Comparison of ENCODE assay signal across 22 mouse cellular contexts in the genomic region with DNA sequence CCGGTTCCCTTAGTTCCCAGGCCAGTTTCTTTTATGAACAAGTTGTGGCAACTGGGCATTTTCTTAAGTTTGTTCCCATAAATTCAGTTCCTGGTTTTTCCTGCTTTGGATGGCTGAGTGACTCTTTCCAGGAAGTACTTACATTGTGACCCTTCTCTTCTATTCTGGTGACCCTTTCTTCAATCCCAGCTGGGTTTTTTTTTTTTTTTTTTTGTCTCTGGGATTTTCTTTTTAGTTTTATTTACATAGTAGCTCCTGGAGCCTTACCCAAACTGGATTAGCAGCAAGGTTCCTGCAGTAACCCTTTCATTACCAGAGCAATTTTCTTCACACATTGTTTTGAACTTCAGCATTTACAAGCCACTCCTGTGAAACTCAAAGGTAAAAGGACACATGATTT. TPM values are rescaled to one million over a fixed set of nuclear protein-coding genes. Genes with fewer than 3 reads are reported as not detected.
DNase-seq lines count a peak whose midpoint lies in the region; ATAC-seq and TF ChIP-seq lines count a peak whose summit lies in the region.
"Had no signal": no experiment of that assay in that cellular context is flagged by ENCODE, and none has a peak within 500 bp of the region (broad histone marks: within the 10 kb centered on the region; RNA-seq: fewer than 3 reads in every experiment).

No protein-coding gene starts in this region.

- H3K27me3 ChIP-seq in liver, embryonic 13.5 days, result no peaks in the 10 kb centered on the region
- no peaks in the 10 kb centered on the region for H3K27me3 ChIP-seq in liver, embryonic 11.5 days (replicated peaks; ENCODE audit: control insufficient read depth, insufficient read depth, low read length)
- H3K27me3 ChIP-seq in lung, postnatal 0 days (replicated peaks; ENCODE audit: insufficient read depth, low read length), result no peaks in the 10 kb centered on the region
- H3K27me3 ChIP-seq in stomach, embryonic 15.5 days (replicated peaks), result no peaks in the 10 kb centered on the region
- H3K27me3 ChIP-seq: forebrain, embryonic 13.5 days; heart, embryonic 12.5 days; Patski had no signal

- peaks cover 75% of the 10 kb centered on the region for H3K4me1 ChIP-seq in liver, embryonic 13.5 days (replicated peaks)
- H3K4me1 ChIP-seq in liver, embryonic 11.5 days (replicated peaks; ENCODE audit: control insufficient read depth, insufficient read depth, low read length), result peaks cover 28% of the 10 kb centered on the region
- H3K4me1 ChIP-seq in lung, postnatal 0 days (ENCODE audit: insufficient read depth, low read depth, low read length), result peaks cover 7% of the 10 kb centered on the region; the same call in 1 of the 2 replicates
- 0 out of 2 replicates have a peak, but pooled peaks cover 3% of the 10 kb centered on the region for H3K4me1 ChIP-seq in stomach, embryonic 15.5 days

- ATAC-seq in liver, embryonic 13.5 days (ENCODE audit: low read depth), result no peak
- no peak for ATAC-seq in liver, embryonic 11.5 days (replicated peaks; ENCODE audit: low FRiP score)
- no peak for ATAC-seq in lung, postnatal 0 days
- no peak for ATAC-seq in stomach, embryonic 15.5 days (ENCODE audit: insufficient read depth, low FRiP score, low read depth)
- ATAC-seq: activated CD4-positive, CD25-positive, alpha-beta regulatory T cell, adult 4 months; CD4-positive, CD25-positive, alpha-beta regulatory T cell, adult 4 months; forebrain, embryonic 13.5 days; forebrain, postnatal 0 days; Patski had no signal

- TF ChIP-seq EP300 in lung, postnatal 0 days (IDR thresholded peaks at IDR 0.05), result no peak

- WGBS in liver, embryonic 13.5 days (ENCODE audit: insufficient replicate concordance), result 52% methylated on average over 1 of the region's 1 CpGs
- 44% methylated on average over 1 of the region's 1 CpGs for WGBS in liver, embryonic 11.5 days
- 28% methylated on average over 1 of the region's 1 CpGs for WGBS in lung, postnatal 0 days
- WGBS in stomach, embryonic 15.5 days, result 15% methylated on average over 1 of the region's 1 CpGs

- no peak overlapping the region for H3K4me2 ChIP-seq in liver, embryonic 13.5 days
- no peak overlapping the region for H3K4me2 ChIP-seq in liver, embryonic 11.5 days
- H3K4me2 ChIP-seq in lung, postnatal 0 days (replicated peaks; ENCODE audit: low read depth, low read length), result no peak overlapping the region
- no peak overlapping the region for H3K4me2 ChIP-seq in stomach, embryonic 15.5 days
- H3K4me2 ChIP-seq: forebrain, embryonic 13.5 days; heart, embryonic 12.5 days had no signal

- peak; percentile 13 for DNase-seq in cerebellum, adult 9-10 months
- no peak for DNase-seq in cerebellum, postnatal 14 days
- no peak for DNase-seq in liver, embryonic 13.5 days
- DNase-seq in liver, embryonic 11.5 days (ENCODE audit: low spot score), result no peak
- DNase-seq in lung, postnatal 0 days (ENCODE audit: low spot score), result peak; percentile 59
- DNase-seq in lung, postnatal 10 days, result no peak
- DNase-seq in testis, postnatal 10 days (ENCODE audit: low spot score), result no peak
- DNase-seq: adrenal gland, postnatal 14 days; B cell, adult 2 months; cerebellum, adult 11-12 months; cerebellum, adult 9-11 months; forebrain, postnatal 0 days; gastrocnemius, postnatal 14 days; heart, adult 2 months had no signal

- no peaks in the 10 kb centered on the region for H3K9me3 ChIP-seq in liver, embryonic 13.5 days (replicated peaks)
- no peaks in the 10 kb centered on the region for H3K9me3 ChIP-seq in liver, embryonic 11.5 days (ENCODE audit: control insufficient read depth, low read length)
- no peaks in the 10 kb centered on the region for H3K9me3 ChIP-seq in lung, postnatal 0 days (ENCODE audit: low read length)
- H3K9me3 ChIP-seq in stomach, embryonic 15.5 days, result no peaks in the 10 kb centered on the region
- H3K9me3 ChIP-seq: embryonic facial prominence, embryonic 10.5 days; forebrain, embryonic 13.5 days; heart, embryonic 12.5 days; hindbrain, embryonic 10.5 days had no signal

- peak overlapping the region; percentile 26 for H3K9ac ChIP-seq in liver, embryonic 13.5 days
- no peak overlapping the region for H3K9ac ChIP-seq in liver, embryonic 11.5 days (ENCODE audit: low read depth, low read length)
- no peak overlapping the region for H3K9ac ChIP-seq in lung, postnatal 0 days (replicated peaks; ENCODE audit: low read depth)
- H3K9ac ChIP-seq in stomach, embryonic 15.5 days, result no peak overlapping the region
- H3K9ac ChIP-seq: forebrain, embryonic 13.5 days; forebrain, postnatal 0 days; heart, embryonic 12.5 days had no signal

- H3K36me3 ChIP-seq in liver, embryonic 13.5 days, result no peaks in the 10 kb centered on the region
- no peaks in the 10 kb centered on the region for H3K36me3 ChIP-seq in liver, embryonic 11.5 days (ENCODE audit: control insufficient read depth, insufficient read depth, low read length)
- H3K36me3 ChIP-seq in lung, postnatal 0 days (ENCODE audit: insufficient read depth, low read length), result no peaks in the 10 kb centered on the region
- no peaks in the 10 kb centered on the region for H3K36me3 ChIP-seq in stomach, embryonic 15.5 days
- H3K36me3 ChIP-seq: embryonic facial prominence, embryonic 10.5 days; heart, embryonic 12.5 days; hindbrain, embryonic 10.5 days had no signal

- no peak overlapping the region for H3K4me3 ChIP-seq in liver, embryonic 13.5 days (replicated peaks)
- no peak overlapping the region for H3K4me3 ChIP-seq in liver, embryonic 11.5 days (ENCODE audit: low read depth, low read length)
- H3K4me3 ChIP-seq in lung, postnatal 0 days (ENCODE audit: low read depth, low read length), result no peak overlapping the region
- no peak overlapping the region for H3K4me3 ChIP-seq in stomach, embryonic 15.5 days (replicated peaks)
- H3K4me3 ChIP-seq: embryonic facial prominence, embryonic 10.5 days; forebrain, embryonic 13.5 days; heart, adult 2 months; heart, embryonic 12.5 days; hindbrain, embryonic 10.5 days had no signal

- H3K27ac ChIP-seq in liver, embryonic 13.5 days, result peak overlapping the region; percentile 99
- no peak overlapping the region for H3K27ac ChIP-seq in liver, embryonic 11.5 days (ENCODE audit: low read depth, low read length)
- H3K27ac ChIP-seq in lung, postnatal 0 days (ENCODE audit: low read length), result no peak overlapping the region
- H3K27ac ChIP-seq in stomach, embryonic 15.5 days, result peak overlapping the region; percentile 3; the same call in 1 of the 2 replicates
- H3K27ac ChIP-seq: embryonic facial prominence, embryonic 10.5 days; forebrain, embryonic 13.5 days; heart, adult 2 months; hindbrain, embryonic 10.5 days had no signal

- no peak for TF ChIP-seq CTCF in lung, postnatal 0 days (IDR thresholded peaks at IDR 0.05)

RNA-seq across cellular contexts. Expression of gene Rnf145, which starts 2.4 kb away (rescaled TPM):
- polyA plus RNA-seq in liver, embryonic 13.5 days (2015; fragmentation: Nextera tagmentation; extraction: Ambion mirVana), result 45.9 and 47.8 TPM in 2 replicates
- polyA plus RNA-seq in liver, embryonic 11.5 days (2014; fragmentation: Nextera tagmentation; extraction: Ambion mirVana), result 74.4 and 76.3 TPM in 2 replicates
- polyA plus RNA-seq in lung, postnatal 0 days (2015; fragmentation: Nextera tagmentation; extraction: Ambion mirVana), result 71.9 and 79.9 TPM in 2 replicates
- polyA plus RNA-seq in stomach, embryonic 15.5 days (2015; fragmentation: Nextera tagmentation; extraction: Ambion mirVana), result 63.8 and 64.5 TPM in 2 replicates

RNA-seq across cellular contexts. Expression of gene Ublcp1, which starts 46.1 kb away (rescaled TPM):
- 43.9 and 47.6 TPM in 2 replicates for polyA plus RNA-seq in liver, embryonic 13.5 days (2015; fragmentation: Nextera tagmentation; extraction: Ambion mirVana)
- 54.1 and 54.6 TPM in 2 replicates for polyA plus RNA-seq in liver, embryonic 11.5 days (2014; fragmentation: Nextera tagmentation; extraction: Ambion mirVana)
- polyA plus RNA-seq in lung, postnatal 0 days (2015; fragmentation: Nextera tagmentation; extraction: Ambion mirVana), result 55.5 and 60.5 TPM in 2 replicates
- 53.9 and 57.0 TPM in 2 replicates for polyA plus RNA-seq in stomach, embryonic 15.5 days (2015; fragmentation: Nextera tagmentation; extraction: Ambion mirVana)

Comparison
In these comparisons a context has a peak if more than half of its experiments do, and no peak if none do; other contexts are left out.
1. DNase-seq: peak in cerebellum, adult 9-10 months (single experiment) and lung, postnatal 0 days (single experiment); none in cerebellum, postnatal 14 days (0 of 2), liver, embryonic 13.5 days (single experiment), liver, embryonic 11.5 days (single experiment), lung, postnatal 10 days (single experiment) and testis, postnatal 10 days (single experiment).
2. H3K27ac ChIP-seq: peak in liver, embryonic 13.5 days (single experiment) and stomach, embryonic 15.5 days (single experiment); none in liver, embryonic 11.5 days (single experiment) and lung, postnatal 0 days (single experiment).